ENCODE assay signal across 8 mouse cellular contexts in the genomic region with DNA sequence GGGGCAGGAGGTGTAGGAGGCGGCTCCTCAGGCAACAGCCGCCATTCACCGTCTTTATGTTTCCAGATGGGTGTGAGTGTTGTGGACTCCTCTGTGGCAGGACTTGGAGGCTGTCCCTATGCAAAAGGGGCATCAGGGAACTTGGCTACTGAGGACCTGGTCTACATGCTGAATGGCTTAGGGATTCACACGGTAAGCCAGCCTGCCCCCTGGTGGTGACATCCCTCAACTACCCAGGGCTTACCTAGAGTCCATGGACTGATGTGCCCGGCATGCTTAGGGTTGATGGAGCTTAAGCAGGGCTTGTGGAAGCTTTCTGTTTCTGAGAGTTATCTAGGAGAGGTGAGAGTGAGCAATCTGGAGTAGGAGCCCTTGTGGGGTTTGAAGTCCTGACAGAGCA. TPM values are rescaled to one million over a fixed set of nuclear protein-coding genes. Genes with fewer than 3 reads are reported as not detected.
DNase-seq lines count a peak whose midpoint lies in the region; ATAC-seq lines count a peak whose summit lies in the region.

No protein-coding gene starts in this region.

- H3K4me1 ChIP-seq in kidney, embryonic 15.5 days: peaks cover 32% of the 10 kb centered on the region
- peaks cover 9% of the 10 kb centered on the region for H3K4me1 ChIP-seq in limb, embryonic 11.5 days (ENCODE audit: control insufficient read depth, insufficient read depth, low read length)

- no peaks in the 10 kb centered on the region for H3K9me3 ChIP-seq in kidney, embryonic 15.5 days (replicated peaks)
- no peaks in the 10 kb centered on the region for H3K9me3 ChIP-seq in limb, embryonic 11.5 days (ENCODE audit: control insufficient read depth, low read length)

- no peak overlapping the region for H3K27ac ChIP-seq in kidney, embryonic 15.5 days
- no peak overlapping the region for H3K27ac ChIP-seq in limb, embryonic 11.5 days (replicated peaks; ENCODE audit: low read depth, low read length)

- H3K4me3 ChIP-seq in kidney, embryonic 15.5 days (replicated peaks): no peak overlapping the region
- no peak overlapping the region for H3K4me3 ChIP-seq in limb, embryonic 11.5 days (ENCODE audit: low read depth, low read length)

- intact Hi-C loops in heart, postnatal 14 days (cut with DNase I): loop anchor here (5.0 kb wide), 2 partner anchors 68 to 158 kb away; no protein-coding TSS in a partner anchor

- H3K9ac ChIP-seq in kidney, embryonic 15.5 days: no peak overlapping the region
- H3K9ac ChIP-seq in limb, embryonic 11.5 days (ENCODE audit: low read length): no peak overlapping the region

- peaks cover 54% of the 10 kb centered on the region for H3K36me3 ChIP-seq in kidney, embryonic 15.5 days
- no peaks in the 10 kb centered on the region; the same call in 1 of the 2 replicates for H3K36me3 ChIP-seq in limb, embryonic 11.5 days (ENCODE audit: control insufficient read depth, insufficient read depth, low read length)

- 21% methylated on average over 5 of the region's 5 CpGs for WGBS in kidney, embryonic 15.5 days
- WGBS in limb, embryonic 11.5 days: 23% methylated on average over 5 of the region's 5 CpGs

- H3K27me3 ChIP-seq in kidney, embryonic 15.5 days: no peaks in the 10 kb centered on the region
- no peaks in the 10 kb centered on the region for H3K27me3 ChIP-seq in limb, embryonic 11.5 days (ENCODE audit: control insufficient read depth, insufficient read depth, low read length)

- DNase-seq in kidney, adult 18-20 months: peak; percentile 89
- peak; percentile 75 for DNase-seq in T-cell, adult 2 months (ENCODE audit: low spot score)
- DNase-seq in heart, postnatal 14 days: peak; percentile 82 to 88
- DNase-seq in limb, embryonic 11.5 days (ENCODE audit: low spot score): peak; percentile 90
- DNase-seq in ovary, postnatal 36 days (ENCODE audit: low spot score): peak; percentile 74
- peak; percentile 87 for DNase-seq in thymus, postnatal 14 days

- H3K4me2 ChIP-seq in kidney, embryonic 15.5 days: no peak overlapping the region
- no peak overlapping the region for H3K4me2 ChIP-seq in limb, embryonic 11.5 days (ENCODE audit: low read depth, severe bottlenecking)

- ATAC-seq in kidney, embryonic 15.5 days (replicated peaks; ENCODE audit: low FRiP score): no peak
- peak; percentile 55 for ATAC-seq in common myeloid progenitor, adult 5-6 weeks (replicated peaks; ENCODE audit: low read depth, poor library complexity, severe bottlenecking)
- no peak for ATAC-seq in limb, embryonic 11.5 days (ENCODE audit: insufficient number of reproducible peaks, low FRiP score, low TSS enrichment, low read depth)

RNA-seq across cellular contexts. Expression of a gene that starts 2.8 kb away (rescaled TPM):
- polyA plus RNA-seq in kidney, embryonic 15.5 days (2015; fragmentation: Nextera tagmentation; extraction: Ambion mirVana): 35.2 and 36.7 TPM in 2 replicates
- total RNA-seq in common myeloid progenitor, adult 5-6 weeks (2017): 4.1 and 4.2 TPM in 2 replicates
- total RNA-seq in heart, postnatal 14 days (2021): 1 to 10 TPM; 2.1 to 3.1 TPM
- 28.7 and 28.8 TPM in 2 replicates for polyA plus RNA-seq in limb, embryonic 11.5 days (2014; fragmentation: Nextera tagmentation; extraction: Ambion mirVana)

RNA-seq across cellular contexts. Expression of a gene that starts 11.7 kb away (rescaled TPM):
- 120 and 131 TPM in 2 replicates for polyA plus RNA-seq in kidney, embryonic 15.5 days (2015; fragmentation: Nextera tagmentation; extraction: Ambion mirVana)
- total RNA-seq in common myeloid progenitor, adult 5-6 weeks (2017): 11.0 and 16.1 TPM in 2 replicates
- total RNA-seq in heart, postnatal 14 days (2021): 10 to 100 TPM; 37.5 to 37.8 TPM
- 139 TPM in 2 replicates for polyA plus RNA-seq in limb, embryonic 11.5 days (2014; fragmentation: Nextera tagmentation; extraction: Ambion mirVana)

RNA-seq across cellular contexts. Expression of a gene that starts 14.5 kb away (rescaled TPM):
- polyA plus RNA-seq in kidney, embryonic 15.5 days (2015; fragmentation: Nextera tagmentation; extraction: Ambion mirVana): 77.2 and 80.2 TPM in 2 replicates
- 23.8 and 48.2 TPM in 2 replicates for total RNA-seq in common myeloid progenitor, adult 5-6 weeks (2017)
- 10 to 100 TPM; 69.8 to 70.4 TPM for total RNA-seq in heart, postnatal 14 days (2021)
- 76.4 and 79.7 TPM in 2 replicates for polyA plus RNA-seq in limb, embryonic 11.5 days (2014; fragmentation: Nextera tagmentation; extraction: Ambion mirVana)

RNA-seq across cellular contexts. Expression of a gene that starts 26.3 kb away (rescaled TPM):
- polyA plus RNA-seq in kidney, embryonic 15.5 days (2015; fragmentation: Nextera tagmentation; extraction: Ambion mirVana): 52.6 and 52.7 TPM in 2 replicates
- 21.1 and 30.6 TPM in 2 replicates for total RNA-seq in common myeloid progenitor, adult 5-6 weeks (2017)
- 10 to 100 TPM; 17.0 to 19.4 TPM for total RNA-seq in heart, postnatal 14 days (2021)
- 68.3 and 71.3 TPM in 2 replicates for polyA plus RNA-seq in limb, embryonic 11.5 days (2014; fragmentation: Nextera tagmentation; extraction: Ambion mirVana)

RNA-seq across cellular contexts. Expression of a gene that starts 40.2 kb away (rescaled TPM):
- 70.1 and 71.8 TPM in 2 replicates for polyA plus RNA-seq in kidney, embryonic 15.5 days (2015; fragmentation: Nextera tagmentation; extraction: Ambion mirVana)
- 70.8 and 71.5 TPM in 2 replicates for total RNA-seq in common myeloid progenitor, adult 5-6 weeks (2017)
- total RNA-seq in heart, postnatal 14 days (2021): 10 to 100 TPM; 33.5 to 40.7 TPM
- polyA plus RNA-seq in limb, embryonic 11.5 days (2014; fragmentation: Nextera tagmentation; extraction: Ambion mirVana): 40.1 and 40.8 TPM in 2 replicates
